21 mouse cellular contexts compared by ENCODE assay signal in genomic region chr1:63876589-63877251, GRCm38 (mm10).
DNase-seq lines count a peak whose midpoint lies in the region; ATAC-seq and TF ChIP-seq lines count a peak whose summit lies in the region.
"Had no signal": no experiment of that assay in that cellular context is flagged by ENCODE, and none has a peak within 500 bp of the region (broad histone marks: within the 10 kb centered on the region; RNA-seq: fewer than 3 reads in every experiment).

No protein-coding gene starts in this region.

- TF ChIP-seq CTCF in lung, embryonic 14.5 days (IDR thresholded peaks at IDR 0.05; ENCODE audit: low read depth) = no peak
- no peak for TF ChIP-seq CTCF in lung, postnatal 0 days (IDR thresholded peaks at IDR 0.05)

- H3K36me3 ChIP-seq in forebrain, embryonic 13.5 days (ENCODE audit: poor library complexity, severe bottlenecking) = no peaks in the 10 kb centered on the region
- H3K36me3 ChIP-seq in forebrain, embryonic 11.5 days (ENCODE audit: control insufficient read depth, insufficient read depth, low read length) = no peaks in the 10 kb centered on the region
- H3K36me3 ChIP-seq in lung, embryonic 14.5 days (ENCODE audit: insufficient read depth) = no peaks in the 10 kb centered on the region
- H3K36me3 ChIP-seq in lung, postnatal 0 days (ENCODE audit: insufficient read depth, low read length) = no peaks in the 10 kb centered on the region
- H3K36me3 ChIP-seq: embryonic facial prominence, embryonic 13.5 days; G1E; heart, embryonic 10.5 days; hindbrain, embryonic 10.5 days; neural tube, embryonic 12.5 days had no signal

- no peak overlapping the region for H3K27ac ChIP-seq in forebrain, embryonic 13.5 days
- no peak overlapping the region for H3K27ac ChIP-seq in forebrain, embryonic 11.5 days (ENCODE audit: low read depth, low read length)
- no peak overlapping the region; the same call in 1 of the 2 replicates for H3K27ac ChIP-seq in lung, embryonic 14.5 days (ENCODE audit: low read depth)
- no peak overlapping the region for H3K27ac ChIP-seq in lung, postnatal 0 days (ENCODE audit: low read length)
- H3K27ac ChIP-seq: embryonic facial prominence, embryonic 13.5 days; heart, embryonic 10.5 days; hindbrain, embryonic 10.5 days; neural tube, embryonic 12.5 days had no signal

- no peak overlapping the region for H3K4me2 ChIP-seq in forebrain, embryonic 13.5 days
- no peak overlapping the region for H3K4me2 ChIP-seq in forebrain, embryonic 11.5 days (ENCODE audit: low read depth, low read length, severe bottlenecking)
- no peak overlapping the region for H3K4me2 ChIP-seq in lung, embryonic 14.5 days
- H3K4me2 ChIP-seq in lung, postnatal 0 days (replicated peaks; ENCODE audit: low read depth, low read length) = no peak overlapping the region
- H3K4me2 ChIP-seq: embryonic facial prominence, embryonic 13.5 days; midbrain, embryonic 11.5 days; neural tube, embryonic 12.5 days had no signal

- TF ChIP-seq EP300 in lung, postnatal 0 days (IDR thresholded peaks at IDR 0.05) = no peak

- H3K4me1 ChIP-seq in forebrain, embryonic 13.5 days = no peaks in the 10 kb centered on the region
- no peaks in the 10 kb centered on the region for H3K4me1 ChIP-seq in forebrain, embryonic 11.5 days (replicated peaks; ENCODE audit: control insufficient read depth, insufficient read depth, low read length)
- H3K4me1 ChIP-seq in lung, embryonic 14.5 days (ENCODE audit: insufficient read depth) = peaks cover 16% of the 10 kb centered on the region
- H3K4me1 ChIP-seq in lung, postnatal 0 days (ENCODE audit: insufficient read depth, low read depth, low read length) = peaks cover 12% of the 10 kb centered on the region; the same call in 1 of the 2 replicates
- H3K4me1 ChIP-seq: heart, embryonic 10.5 days; hindbrain, embryonic 10.5 days; neural tube, embryonic 12.5 days had no signal

- WGBS in forebrain, embryonic 13.5 days = 92% methylated on average over 5 of the region's 5 CpGs
- 96% methylated on average over 5 of the region's 5 CpGs for WGBS in forebrain, embryonic 11.5 days
- WGBS in lung, embryonic 14.5 days = 47% methylated on average over 5 of the region's 5 CpGs
- 48% methylated on average over 5 of the region's 5 CpGs for WGBS in lung, postnatal 0 days

- H3K27me3 ChIP-seq in forebrain, embryonic 13.5 days = no peaks in the 10 kb centered on the region
- H3K27me3 ChIP-seq in forebrain, embryonic 11.5 days (ENCODE audit: control insufficient read depth, insufficient read depth, low read length) = no peaks in the 10 kb centered on the region
- H3K27me3 ChIP-seq in lung, embryonic 14.5 days (ENCODE audit: insufficient read depth, low read length) = no peaks in the 10 kb centered on the region
- H3K27me3 ChIP-seq in lung, postnatal 0 days (replicated peaks; ENCODE audit: insufficient read depth, low read length) = no peaks in the 10 kb centered on the region
- H3K27me3 ChIP-seq: embryonic facial prominence, embryonic 13.5 days; neural tube, embryonic 12.5 days had no signal

- peak; percentile 50; the same call in 1 of the 2 replicates for ATAC-seq in forebrain, embryonic 13.5 days
- no peak for ATAC-seq in forebrain, embryonic 11.5 days (replicated peaks; ENCODE audit: low FRiP score)
- ATAC-seq in lung, embryonic 14.5 days (ENCODE audit: insufficient read depth) = 0 out of 2 replicates have a peak, but pooled peaks have one; percentile 8
- ATAC-seq in lung, postnatal 0 days = no peak
- ATAC-seq: liver, postnatal 0 days had no signal

- H3K9ac ChIP-seq in forebrain, embryonic 13.5 days = no peak overlapping the region
- no peak overlapping the region for H3K9ac ChIP-seq in forebrain, embryonic 11.5 days (ENCODE audit: low read length)
- H3K9ac ChIP-seq in lung, embryonic 14.5 days = no peak overlapping the region
- H3K9ac ChIP-seq in lung, postnatal 0 days (replicated peaks; ENCODE audit: low read depth) = no peak overlapping the region
- H3K9ac ChIP-seq: embryonic facial prominence, embryonic 13.5 days; liver, postnatal 0 days; neural tube, embryonic 12.5 days had no signal

- DNase-seq in forebrain, embryonic 11.5 days (ENCODE audit: low spot score) = no peak
- peak; percentile 79 for DNase-seq in lung, embryonic 14.5 days
- no peak for DNase-seq in lung, postnatal 0 days (ENCODE audit: low spot score)
- DNase-seq in brain, embryonic 18.5 days (ENCODE audit: low read depth, low spot score) = peak; percentile 68
- peak; percentile 22 for DNase-seq in gastrocnemius, postnatal 14 days
- DNase-seq in adrenal gland, postnatal 36 days = no peak
- no peak for DNase-seq in embryo, embryonic 10 days (ENCODE audit: low spot score)
- DNase-seq: adrenal gland, postnatal 25 days; cerebellum, adult 9-11 months; kidney, adult 18-20 months; kidney, postnatal 25 days; liver, postnatal 0 days; spleen, adult 18-20 months; thymus, postnatal 25 days had no signal

- intact Hi-C loops in gastrocnemius, postnatal 14 days (cut with DNase I; ENCODE audit: low total_unique reads) = no loop called here

- no peaks in the 10 kb centered on the region for H3K9me3 ChIP-seq in forebrain, embryonic 13.5 days (replicated peaks)
- H3K9me3 ChIP-seq in forebrain, embryonic 11.5 days (ENCODE audit: control insufficient read depth, low read length) = no peaks in the 10 kb centered on the region
- H3K9me3 ChIP-seq in lung, embryonic 14.5 days (ENCODE audit: low read depth, low read length) = no peaks in the 10 kb centered on the region
- no peaks in the 10 kb centered on the region for H3K9me3 ChIP-seq in lung, postnatal 0 days (ENCODE audit: low read length)
- H3K9me3 ChIP-seq: embryonic facial prominence, embryonic 13.5 days; G1E; heart, embryonic 10.5 days; hindbrain, embryonic 10.5 days; neural tube, embryonic 12.5 days had no signal

- H3K4me3 ChIP-seq in forebrain, embryonic 13.5 days = no peak overlapping the region
- H3K4me3 ChIP-seq in forebrain, embryonic 11.5 days (ENCODE audit: low read depth, low read length) = no peak overlapping the region
- no peak overlapping the region for H3K4me3 ChIP-seq in lung, embryonic 14.5 days (ENCODE audit: low read depth, low read length)
- H3K4me3 ChIP-seq in lung, postnatal 0 days (ENCODE audit: low read depth, low read length) = no peak overlapping the region
- H3K4me3 ChIP-seq: embryonic facial prominence, embryonic 13.5 days; heart, embryonic 10.5 days; hindbrain, embryonic 10.5 days; neural tube, embryonic 12.5 days had no signal

Comparison
In these comparisons a context has a peak if more than half of its experiments do, and no peak if none do; other contexts are left out.
1. ATAC-seq: peak in forebrain, embryonic 13.5 days (single experiment) and lung, embryonic 14.5 days (single experiment); none in forebrain, embryonic 11.5 days (single experiment) and lung, postnatal 0 days (single experiment).
2. DNase-seq: peak in lung, embryonic 14.5 days (single experiment), brain, embryonic 18.5 days (single experiment) and gastrocnemius, postnatal 14 days (single experiment); none in forebrain, embryonic 11.5 days (single experiment), lung, postnatal 0 days (single experiment), adrenal gland, postnatal 36 days (0 of 2) and embryo, embryonic 10 days (single experiment).